8 mouse cellular contexts compared by ENCODE assay signal in the genomic region with DNA sequence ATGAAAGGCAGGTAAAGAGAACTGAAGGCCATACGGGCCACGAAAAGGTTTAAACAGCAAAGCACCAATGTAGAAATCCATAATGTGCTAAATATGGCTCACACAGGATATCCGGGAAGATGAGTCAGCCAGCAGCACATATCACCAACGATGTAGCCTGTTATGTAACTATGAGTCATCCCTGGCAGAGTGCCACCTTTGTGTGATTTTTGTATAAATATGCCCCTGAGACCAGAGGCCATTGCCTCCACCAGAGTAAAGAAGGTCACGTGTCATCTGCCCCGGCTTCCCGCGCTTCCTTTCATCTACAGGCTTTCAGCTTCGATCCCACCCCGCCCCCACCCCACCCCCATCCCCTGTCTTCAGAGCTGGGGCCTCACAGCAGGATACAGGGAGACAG.
A peak's percentile ranks its signal among the peaks of the same experiment; 100 is the strongest.
DNase-seq lines count a peak whose midpoint lies in the region; ATAC-seq and TF ChIP-seq lines count a peak whose summit lies in the region.

No protein-coding gene starts in this region.

- 52% methylated on average over 10 of the region's 10 CpGs for WGBS in limb, embryonic 11.5 days
- 47% methylated on average over 10 of the region's 10 CpGs for WGBS in limb, embryonic 10.5 days
- 40% methylated on average over 10 of the region's 10 CpGs for WGBS in limb, embryonic 14.5 days
- 28% methylated on average over 10 of the region's 10 CpGs for WGBS in stomach, embryonic 14.5 days

- no peak for TF ChIP-seq POLR2A in limb, embryonic 14.5 days (IDR thresholded peaks at IDR 0.05; ENCODE audit: borderline replicate concordance, extremely low read depth, insufficient read depth, insufficient read length)

- no peak overlapping the region for H3K4me3 ChIP-seq in limb, embryonic 11.5 days (ENCODE audit: low read depth, low read length)
- no peak overlapping the region for H3K4me3 ChIP-seq in limb, embryonic 10.5 days
- no peak overlapping the region for H3K4me3 ChIP-seq in limb, embryonic 14.5 days (replicated peaks; ENCODE audit: low read length)
- no peak overlapping the region for H3K4me3 ChIP-seq in stomach, embryonic 14.5 days (ENCODE audit: low read depth, low read length)

- H3K9ac ChIP-seq in limb, embryonic 11.5 days (ENCODE audit: low read length), result no peak overlapping the region
- no peak overlapping the region for H3K9ac ChIP-seq in limb, embryonic 14.5 days (ENCODE audit: low read depth, low read length, severe bottlenecking)
- no peak overlapping the region for H3K9ac ChIP-seq in stomach, embryonic 14.5 days (replicated peaks; ENCODE audit: low read depth, low read length)

- no peaks in the 10 kb centered on the region for H3K27me3 ChIP-seq in limb, embryonic 11.5 days (ENCODE audit: control insufficient read depth, insufficient read depth, low read length)
- H3K27me3 ChIP-seq in limb, embryonic 10.5 days (ENCODE audit: low read depth, poor library complexity, severe bottlenecking), result no peaks in the 10 kb centered on the region
- no peaks in the 10 kb centered on the region for H3K27me3 ChIP-seq in limb, embryonic 14.5 days (ENCODE audit: control insufficient read depth, insufficient read depth, low read length)
- H3K27me3 ChIP-seq in stomach, embryonic 14.5 days (ENCODE audit: control insufficient read depth, insufficient read depth, low read length), result no peaks in the 10 kb centered on the region

- peaks cover 5% of the 10 kb centered on the region; the same call in 1 of the 2 replicates for H3K4me1 ChIP-seq in limb, embryonic 11.5 days (ENCODE audit: control insufficient read depth, insufficient read depth, low read length)
- peaks cover 17% of the 10 kb centered on the region; the same call in 1 of the 2 replicates for H3K4me1 ChIP-seq in limb, embryonic 10.5 days
- peaks cover 5% of the 10 kb centered on the region for H3K4me1 ChIP-seq in limb, embryonic 14.5 days (ENCODE audit: control insufficient read depth, insufficient read depth, low read length)
- H3K4me1 ChIP-seq in stomach, embryonic 14.5 days (ENCODE audit: control insufficient read depth, insufficient read depth, low read length), result no peaks in the 10 kb centered on the region

- H3K27ac ChIP-seq in limb, embryonic 11.5 days (replicated peaks; ENCODE audit: low read depth, low read length), result no peak overlapping the region
- no peak overlapping the region for H3K27ac ChIP-seq in limb, embryonic 10.5 days
- H3K27ac ChIP-seq in limb, embryonic 14.5 days (replicated peaks; ENCODE audit: low read depth, low read length), result no peak overlapping the region
- no peak overlapping the region for H3K27ac ChIP-seq in stomach, embryonic 14.5 days (ENCODE audit: low read length)

- H3K4me2 ChIP-seq in limb, embryonic 11.5 days (ENCODE audit: low read depth, severe bottlenecking), result no peak overlapping the region
- H3K4me2 ChIP-seq in limb, embryonic 14.5 days (replicated peaks; ENCODE audit: low read depth, low read length, severe bottlenecking), result no peak overlapping the region
- no peak overlapping the region for H3K4me2 ChIP-seq in stomach, embryonic 14.5 days (replicated peaks; ENCODE audit: low read depth, low read length)

- H3K9me3 ChIP-seq in limb, embryonic 11.5 days (ENCODE audit: control insufficient read depth, low read length), result no peaks in the 10 kb centered on the region
- no peaks in the 10 kb centered on the region for H3K9me3 ChIP-seq in limb, embryonic 10.5 days (replicated peaks)
- no peaks in the 10 kb centered on the region for H3K9me3 ChIP-seq in limb, embryonic 14.5 days (ENCODE audit: control insufficient read depth, low read length)
- no peaks in the 10 kb centered on the region for H3K9me3 ChIP-seq in stomach, embryonic 14.5 days (ENCODE audit: control insufficient read depth, low read depth, low read length)

- DNase-seq in limb, embryonic 11.5 days (ENCODE audit: low spot score), result peak; percentile 29
- DNase-seq in limb, embryonic 10.5 days (ENCODE audit: low spot score), result no peak
- peak; percentile 88 for DNase-seq in heart, adult 8-10 months (ENCODE audit: low spot score)
- DNase-seq in kidney, adult 9 months, result peak; percentile 93
- DNase-seq in limb, embryonic 14.5 days (ENCODE audit: low spot score), result peak; percentile 77
- DNase-seq in monocyte, adult 2 months (ENCODE audit: low read depth in 1 of 2, low spot score in 2 of 2), result peak; percentile 49 to 57

- no peak for ATAC-seq in limb, embryonic 11.5 days (ENCODE audit: insufficient number of reproducible peaks, low FRiP score, low TSS enrichment, low read depth)
- peak; percentile 99 for ATAC-seq in common myeloid progenitor, adult 5-6 weeks (replicated peaks; ENCODE audit: low read depth, poor library complexity, severe bottlenecking)
- ATAC-seq in limb, embryonic 14.5 days (ENCODE audit: low FRiP score, low read depth), result peak; percentile 45; the same call in 1 of the 2 replicates
- peak; percentile 63; the same call in 1 of the 2 replicates for ATAC-seq in stomach, embryonic 14.5 days (ENCODE audit: insufficient number of reproducible peaks, insufficient read depth, low FRiP score, low read depth)

- H3K36me3 ChIP-seq in limb, embryonic 11.5 days (ENCODE audit: control insufficient read depth, insufficient read depth, low read length), result no peaks in the 10 kb centered on the region
- no peaks in the 10 kb centered on the region for H3K36me3 ChIP-seq in limb, embryonic 10.5 days
- H3K36me3 ChIP-seq in limb, embryonic 14.5 days (ENCODE audit: control insufficient read depth, insufficient read depth, low read length), result no peaks in the 10 kb centered on the region
- H3K36me3 ChIP-seq in stomach, embryonic 14.5 days (ENCODE audit: control insufficient read depth, insufficient read depth, low read length), result no peaks in the 10 kb centered on the region
